18 mouse cellular contexts compared by ENCODE assay signal in the genomic region with DNA sequence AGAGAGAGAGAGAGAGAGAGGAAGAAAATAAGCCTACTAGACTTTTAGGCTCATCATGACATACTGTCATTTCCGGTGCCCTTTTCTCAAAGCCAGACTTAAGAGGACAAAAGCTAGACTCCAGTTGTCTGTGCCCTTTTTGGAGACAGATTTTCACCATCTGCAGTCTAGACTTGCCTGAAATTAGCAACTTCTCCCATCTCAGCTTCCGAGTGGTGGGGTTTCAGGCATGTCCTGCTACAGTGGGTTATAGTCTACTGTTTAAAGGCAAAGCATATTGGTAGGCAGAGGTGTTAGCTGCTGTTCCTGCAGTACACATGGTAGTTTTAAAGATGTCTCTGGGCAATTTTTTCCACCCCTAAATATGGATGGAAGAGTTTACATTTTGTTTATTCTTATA.
"Had no signal": no experiment of that assay in that cellular context is flagged by ENCODE, and none has a peak within 500 bp of the region (broad histone marks: within the 10 kb centered on the region; RNA-seq: fewer than 3 reads in every experiment).

No protein-coding gene starts in this region.

- H3K27ac ChIP-seq: midbrain, embryonic 10.5 days; midbrain, embryonic 12.5 days; neural tube, embryonic 13.5 days; neural tube, embryonic 15.5 days had no signal

- H3K4me1 ChIP-seq: neural tube, embryonic 13.5 days had no signal

- H3K4me2 ChIP-seq: lung, embryonic 14.5 days; midbrain, embryonic 12.5 days; neural tube, embryonic 13.5 days; neural tube, embryonic 15.5 days had no signal

- H3K9ac ChIP-seq: lung, embryonic 14.5 days; midbrain, embryonic 12.5 days; neural tube, embryonic 13.5 days; neural tube, embryonic 15.5 days had no signal

- H3K4me3 ChIP-seq: midbrain, embryonic 10.5 days; midbrain, embryonic 12.5 days; myocyte; neural tube, embryonic 13.5 days; neural tube, embryonic 15.5 days had no signal

- H3K9me3 ChIP-seq: midbrain, embryonic 10.5 days; midbrain, embryonic 12.5 days; neural tube, embryonic 13.5 days; neural tube, embryonic 15.5 days had no signal

- H3K36me3 ChIP-seq: midbrain, embryonic 10.5 days; midbrain, embryonic 12.5 days; neural tube, embryonic 13.5 days; neural tube, embryonic 15.5 days had no signal

- H3K27me3 ChIP-seq: neural tube, embryonic 13.5 days; neural tube, embryonic 15.5 days had no signal

- ATAC-seq: midbrain, embryonic 16.5 days had no signal

- DNase-seq: lung, embryonic 14.5 days; lung, postnatal 10 days; lung, postnatal 4 days; midbrain, embryonic 14.5 days; retina, postnatal 1 day; right cerebral cortex, adult 18-20 months; right cerebral cortex, postnatal 25 days; right cerebral cortex, postnatal 4 days; spleen, adult 18-20 months; thymus, adult 18-20 months; thymus, postnatal 14 days; thymus, postnatal 36 days had no signal
